Mouse (Mus musculus): ENCODE measurements around the gene Fkbp2. TPM values are rescaled to one million over a fixed set of nuclear protein-coding genes. Genes with fewer than 3 reads are reported as not detected.

Fkbp2 gene
- polyA plus RNA-seq, 1 experiment from 2014 or later = 117 TPM

DNA sequence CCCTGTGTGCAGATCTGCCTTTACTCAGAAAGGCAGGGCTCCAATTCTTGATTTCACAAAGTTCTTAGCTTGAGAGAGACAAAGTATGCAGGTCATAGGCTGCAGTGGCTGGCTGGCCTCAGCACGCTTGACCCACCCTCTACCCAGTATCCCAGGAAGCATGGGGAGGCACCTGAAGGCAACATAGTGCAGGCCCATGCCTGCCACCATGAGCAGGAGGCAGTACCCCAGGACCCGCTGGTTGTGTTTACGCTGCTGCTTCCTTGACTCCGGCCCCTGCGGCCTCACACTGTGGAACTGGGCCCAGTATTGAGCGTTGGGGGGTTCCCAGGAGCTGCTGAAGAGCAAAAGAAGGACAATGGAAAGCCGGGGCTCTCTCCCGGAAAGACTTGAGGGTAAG is 8.9 kb upstream of the Fkbp2 start:
- ATAC-seq (ENCODE audit: insufficient number of reproducible peaks, low FRiP score, low TSS enrichment, low read depth) = no peak
- Histone ChIP-seq H3K4me3 (no peak overlapping the region), H3K9ac (no peak overlapping the region), H3K36me3 (peaks cover 14% of the 10 kb centered on the region), H3K4me1 (peaks cover 40% of the 10 kb centered on the region), H3K27ac (no peak overlapping the region), H3K4me2 (no peak overlapping the region), H3K27me3 (no peaks in the 10 kb centered on the region), H3K9me3 (no peaks in the 10 kb centered on the region)
- WGBS = 91% methylated on average over 8 of the region's 8 CpGs

DNA sequence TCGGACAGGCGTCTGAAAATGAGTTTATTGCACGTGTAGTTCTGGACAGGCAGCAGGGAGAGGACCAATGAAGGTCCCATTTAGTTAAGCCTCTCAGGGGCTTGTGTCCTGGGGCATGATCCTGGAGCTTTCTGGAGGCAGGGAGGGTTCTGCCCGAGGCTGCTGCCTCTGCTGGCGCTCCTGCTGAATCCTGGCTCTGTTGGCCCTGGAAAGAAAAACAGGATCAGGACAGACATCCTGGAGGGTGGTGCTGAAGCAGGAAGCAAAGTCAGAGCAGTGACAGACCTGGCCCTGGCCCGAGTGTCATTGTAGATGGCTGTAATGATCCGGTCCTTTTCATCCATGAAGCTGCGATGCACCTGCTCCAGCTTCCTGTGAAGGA is 7.6 kb upstream of the Fkbp2 start:
- H3K27me3 ChIP-seq = no peaks in the 10 kb centered on the region
- H3K4me3 ChIP-seq = peak overlapping the region; percentile 91
- H3K9me3 ChIP-seq = no peaks in the 10 kb centered on the region
- H3K27ac ChIP-seq = peak overlapping the region; percentile 90
- no peak for ATAC-seq (ENCODE audit: insufficient number of reproducible peaks, low FRiP score, low TSS enrichment, low read depth)
- H3K36me3 ChIP-seq = peaks cover 24% of the 10 kb centered on the region
- peaks cover 33% of the 10 kb centered on the region for H3K4me1 ChIP-seq
- H3K9ac ChIP-seq = peak overlapping the region; percentile 93
- H3K4me2 ChIP-seq = peak overlapping the region; percentile 83
- 5% methylated on average over 8 of the region's 8 CpGs for WGBS

GRCm38 (mm10) chr19:6987061-6987903 is 7.0 kb upstream of the Fkbp2 start, which contains the start of gene Vegfb:
Vegfb (minus strand) TSS chr19:6987651.
- Histone ChIP-seq H3K27me3 (no peaks in the 10 kb centered on the region), H3K27ac (peak within 1 kb of the TSS; percentile 90), H3K9me3 (no peaks in the 10 kb centered on the region), H3K4me1 (peaks cover 30% of the 10 kb centered on the region), H3K36me3 (peaks cover 30% of the 10 kb centered on the region), H3K9ac (peak within 1 kb of the TSS; percentile 93), H3K4me3 (peak within 1 kb of the TSS; percentile 91), H3K4me2 (peak within 1 kb of the TSS; percentile 83)
- peak; percentile 35; the same call in 1 of the 2 replicates for ATAC-seq (ENCODE audit: insufficient number of reproducible peaks, low FRiP score, low TSS enrichment, low read depth)
- WGBS = under 1% methylated on average over 70 of the region's 85 CpGs

DNA sequence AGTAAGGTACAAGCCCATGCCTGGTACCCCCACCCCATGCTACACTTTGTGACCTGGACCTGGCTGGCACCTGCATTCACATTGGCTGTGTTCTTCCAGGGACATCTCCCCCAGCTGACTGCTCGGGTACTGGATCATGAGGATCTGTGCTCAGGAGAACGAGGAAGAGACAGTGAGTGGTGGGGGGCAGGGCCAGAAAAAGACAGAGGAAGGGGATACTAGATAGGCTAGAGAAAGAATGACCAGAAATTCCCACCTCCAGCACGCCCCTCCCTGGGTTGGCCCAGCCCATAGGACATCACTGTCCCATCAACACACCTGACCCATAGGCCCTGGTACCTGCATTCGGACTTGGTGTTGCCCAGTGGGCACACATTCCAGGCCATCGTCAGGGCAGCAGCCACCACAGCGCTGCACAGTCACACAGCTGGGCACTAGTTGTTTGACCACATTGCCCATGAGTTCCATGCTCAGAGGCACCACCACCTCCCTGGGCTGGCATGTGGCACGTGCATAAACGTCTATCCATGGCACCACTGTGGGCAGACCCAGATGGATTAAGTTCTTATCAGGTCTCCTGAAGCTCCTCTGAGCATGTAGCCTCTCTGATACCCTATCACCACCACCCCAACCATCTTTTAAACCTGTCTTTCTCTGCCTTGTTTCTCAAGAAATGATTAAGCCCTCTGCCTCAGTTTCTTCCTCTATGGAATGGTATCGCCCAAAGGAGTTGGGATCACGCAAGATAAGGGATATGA is 5.8 kb upstream of the Fkbp2 start:
- H3K9ac ChIP-seq = peak overlapping the region; percentile 93; the same call in 1 of the 2 replicates
- ATAC-seq (ENCODE audit: insufficient number of reproducible peaks, low FRiP score, low TSS enrichment, low read depth) = no peak
- peaks cover 36% of the 10 kb centered on the region for H3K36me3 ChIP-seq
- H3K9me3 ChIP-seq = no peaks in the 10 kb centered on the region
- peak overlapping the region; percentile 90; the same call in 1 of the 2 replicates for H3K27ac ChIP-seq
- peaks cover 26% of the 10 kb centered on the region for H3K4me1 ChIP-seq
- H3K4me3 ChIP-seq = peak overlapping the region; percentile 91
- no peaks in the 10 kb centered on the region for H3K27me3 ChIP-seq
- H3K4me2 ChIP-seq = peak overlapping the region; percentile 83
- WGBS = 76% methylated on average over 10 of the region's 10 CpGs

DNA sequence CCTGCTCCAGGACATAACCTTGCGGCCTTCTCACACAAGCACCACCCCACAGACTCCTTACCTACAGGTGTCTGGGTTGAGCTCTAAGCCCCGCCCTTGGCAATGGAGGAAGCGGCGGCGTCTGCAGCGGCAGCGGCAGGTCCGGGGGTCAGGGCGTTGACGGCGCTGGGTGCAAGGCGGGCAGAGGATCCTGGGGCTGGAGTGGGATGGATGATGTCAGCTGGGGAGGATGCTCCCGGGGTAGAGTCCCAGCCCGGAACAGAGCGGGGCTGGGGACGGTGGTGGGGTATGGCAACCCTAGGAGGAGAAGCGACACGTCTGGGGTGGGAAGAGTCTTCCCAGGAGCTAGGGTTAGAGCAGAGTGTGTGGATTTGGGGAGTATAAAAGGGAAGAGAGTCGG is 5.0 kb upstream of the Fkbp2 start:
- ATAC-seq (ENCODE audit: insufficient number of reproducible peaks, low FRiP score, low TSS enrichment, low read depth) = no peak
- Histone ChIP-seq H3K9me3 (no peaks in the 10 kb centered on the region), H3K4me3 (no peak overlapping the region), H3K9ac (no peak overlapping the region), H3K36me3 (peaks cover 36% of the 10 kb centered on the region), H3K27ac (no peak overlapping the region), H3K4me2 (no peak overlapping the region), H3K27me3 (no peaks in the 10 kb centered on the region), H3K4me1 (peaks cover 30% of the 10 kb centered on the region)
- 85% methylated on average over 19 of the region's 19 CpGs for WGBS

DNA sequence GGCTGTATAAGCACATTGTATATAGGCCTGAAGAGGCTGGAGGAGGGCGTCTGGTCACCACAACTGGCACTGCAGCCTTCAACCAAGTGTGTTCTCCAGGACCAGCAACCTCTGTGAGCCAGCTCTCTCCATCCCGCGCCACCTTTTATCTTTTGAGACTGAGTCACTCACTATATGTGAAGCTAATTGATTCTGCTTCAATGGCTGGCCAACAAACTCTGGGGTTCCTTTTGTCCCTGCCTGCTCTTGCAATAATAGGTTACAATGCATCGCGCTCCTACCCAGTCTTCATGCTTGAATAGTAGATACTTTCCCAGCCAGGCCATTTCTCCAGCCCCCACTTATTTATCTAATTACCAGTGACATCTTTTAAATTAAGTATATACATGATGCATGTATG is 3.3 kb upstream of the Fkbp2 start:
- WGBS = 95% methylated on average over 5 of the region's 5 CpGs
- Histone ChIP-seq H3K4me1 (peaks cover 41% of the 10 kb centered on the region), H3K27me3 (no peaks in the 10 kb centered on the region)

DNA sequence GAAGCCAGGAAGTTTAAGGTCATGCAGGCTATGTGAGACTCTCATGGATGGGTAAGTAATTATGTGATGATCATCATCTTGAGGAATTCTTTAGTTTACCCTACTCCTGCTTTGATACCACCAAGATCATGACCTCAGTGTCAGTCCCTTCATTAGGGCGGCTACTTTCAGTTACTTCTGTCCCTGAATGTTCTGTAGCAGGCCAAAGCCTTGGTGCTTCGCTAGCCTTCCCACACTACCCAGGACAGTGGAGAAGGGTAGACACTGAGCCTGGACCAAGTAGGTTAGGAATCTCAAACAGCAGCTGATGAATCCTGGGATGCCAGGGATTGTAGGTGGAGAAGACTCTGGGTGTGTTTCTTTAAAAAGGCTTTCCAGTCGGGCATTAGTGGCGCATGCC is 1.2 kb upstream of the Fkbp2 start:
- ATAC-seq (ENCODE audit: insufficient number of reproducible peaks, low FRiP score, low TSS enrichment, low read depth) = no peak
- peaks cover 46% of the 10 kb centered on the region for H3K4me1 ChIP-seq
- 92% methylated on average over 4 of the region's 4 CpGs for WGBS
- H3K9me3 ChIP-seq = no peaks in the 10 kb centered on the region
- H3K4me3 ChIP-seq = no peak overlapping the region
- no peaks in the 10 kb centered on the region for H3K27me3 ChIP-seq
- peaks cover 50% of the 10 kb centered on the region for H3K36me3 ChIP-seq
- H3K27ac ChIP-seq = no peak overlapping the region
- peak overlapping the region; percentile 68; the same call in 1 of the 2 replicates for H3K4me2 ChIP-seq
- H3K9ac ChIP-seq = no peak overlapping the region

More for the DNA sequence above, 3.3 kb upstream of the Fkbp2 start:
- Histone ChIP-seq H3K36me3 (peaks cover 36% of the 10 kb centered on the region), H3K4me3 (no peak overlapping the region), H3K27ac (no peak overlapping the region), H3K9me3 (no peaks in the 10 kb centered on the region), H3K4me2 (no peak overlapping the region), H3K9ac (no peak overlapping the region)
- ATAC-seq (ENCODE audit: insufficient number of reproducible peaks, low FRiP score, low TSS enrichment, low read depth) = no peak

DNA sequence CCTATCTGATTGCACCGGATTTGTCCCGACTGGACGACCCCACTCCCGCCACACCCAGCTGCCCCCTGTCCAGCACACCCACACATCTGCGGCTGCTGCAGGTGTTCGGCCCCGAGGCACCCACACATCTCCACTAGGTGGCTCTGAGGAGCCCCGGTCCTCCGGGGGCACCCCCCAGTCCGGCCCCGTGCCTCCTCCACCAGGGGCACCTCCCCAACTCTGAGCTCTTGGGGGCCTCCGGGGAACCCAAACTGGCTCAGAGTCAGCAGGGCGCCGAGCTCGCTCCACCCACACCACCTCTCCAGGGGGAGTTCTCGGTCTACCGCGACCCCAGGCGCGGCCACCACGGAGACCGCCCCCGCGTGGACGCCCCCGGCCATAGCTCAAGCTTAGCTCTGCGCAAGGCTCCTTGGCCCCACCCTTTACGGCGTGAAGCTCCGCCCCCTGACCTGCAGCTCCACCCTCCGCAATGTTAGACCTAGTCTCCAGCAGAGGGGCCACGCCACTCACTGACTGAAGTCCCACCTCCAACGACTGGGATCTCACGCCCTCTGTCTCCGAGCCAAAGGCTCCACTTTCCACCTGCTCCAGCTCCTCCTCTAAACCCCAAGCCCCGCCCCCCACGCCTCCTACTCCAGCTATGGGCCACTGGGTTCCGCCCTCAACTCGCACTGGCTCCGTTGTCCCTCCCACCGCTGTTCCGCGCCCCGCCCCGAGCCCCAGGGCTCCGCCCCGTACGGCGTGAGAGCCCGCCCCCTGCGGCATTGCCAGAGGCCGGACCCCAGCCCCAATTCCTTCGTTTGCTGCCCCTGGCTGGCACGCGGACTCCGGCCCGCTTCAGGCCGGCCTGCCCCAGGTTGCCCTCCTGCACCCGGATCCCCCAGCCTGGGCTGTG is 568 bp downstream of the Fkbp2 start:
- no peaks in the 10 kb centered on the region for H3K27me3 ChIP-seq
- 1% methylated on average over 58 of the region's 59 CpGs for WGBS
- H3K36me3 ChIP-seq = peaks cover 39% of the 10 kb centered on the region
- H3K4me1 ChIP-seq = peaks cover 48% of the 10 kb centered on the region
- peak overlapping the region; percentile 75 for H3K9ac ChIP-seq
- peak; percentile 91 for ATAC-seq (ENCODE audit: insufficient number of reproducible peaks, low FRiP score, low TSS enrichment, low read depth)
- peak overlapping the region; percentile 68 for H3K4me2 ChIP-seq
- H3K9me3 ChIP-seq = no peaks in the 10 kb centered on the region
- peak overlapping the region; percentile 85 for H3K4me3 ChIP-seq
- peak overlapping the region; percentile 95 for H3K27ac ChIP-seq

DNA sequence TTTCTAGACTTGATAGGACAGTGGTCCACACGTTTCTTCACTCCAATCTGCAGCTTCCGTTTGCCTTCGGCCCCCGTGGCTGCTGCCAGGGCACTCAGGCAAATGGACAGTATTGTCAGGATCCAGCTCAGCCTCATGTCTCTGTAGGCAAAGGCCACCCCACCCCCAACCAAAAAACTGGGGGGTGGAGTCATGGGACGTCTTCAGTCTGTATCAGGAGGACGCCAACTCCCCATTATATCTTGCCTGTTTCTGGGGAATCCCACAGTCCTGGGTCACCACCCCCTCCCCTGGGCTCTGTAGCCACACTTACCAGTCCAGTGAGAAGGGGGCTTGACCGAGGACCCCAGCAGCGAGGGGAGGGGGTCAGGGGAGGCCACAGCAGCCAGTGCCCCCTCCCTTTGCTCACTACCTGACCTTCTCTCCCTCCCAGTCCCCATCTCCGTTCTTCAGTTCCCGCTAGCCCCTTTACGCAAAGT is 1.3 kb downstream of the Fkbp2 start:
- Histone ChIP-seq H3K4me3 (peak overlapping the region; percentile 85), H3K36me3 (peaks cover 35% of the 10 kb centered on the region), H3K27me3 (no peaks in the 10 kb centered on the region), H3K9me3 (no peaks in the 10 kb centered on the region), H3K4me2 (peak overlapping the region; percentile 68), H3K27ac (peak overlapping the region; percentile 83), H3K9ac (peak overlapping the region; percentile 37), H3K4me1 (peaks cover 49% of the 10 kb centered on the region)
- 15% methylated on average over 11 of the region's 11 CpGs for WGBS
- no peak for ATAC-seq (ENCODE audit: insufficient number of reproducible peaks, low FRiP score, low TSS enrichment, low read depth)

DNA sequence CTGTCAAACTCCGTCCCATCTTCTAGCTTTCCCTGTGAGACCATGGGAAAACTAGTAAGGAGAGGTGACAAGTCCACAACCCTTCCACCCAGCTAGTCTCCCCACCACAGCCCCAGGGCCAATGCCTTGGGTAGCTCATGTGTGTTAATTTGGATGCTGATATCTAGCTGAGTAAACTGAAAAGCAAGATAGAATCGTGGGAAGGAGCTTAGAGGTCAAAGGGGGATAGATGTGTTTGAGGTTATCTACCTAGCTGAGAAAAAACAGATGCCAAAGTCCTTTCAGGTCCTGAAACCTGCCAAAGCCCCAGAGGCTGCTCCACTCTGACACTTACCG is 1.7 kb downstream of the Fkbp2 start:
- Histone ChIP-seq H3K27me3 (no peaks in the 10 kb centered on the region), H3K36me3 (peaks cover 31% of the 10 kb centered on the region), H3K4me1 (peaks cover 54% of the 10 kb centered on the region), H3K4me3 (peak overlapping the region; percentile 85), H3K27ac (peak overlapping the region; percentile 83), H3K9me3 (no peaks in the 10 kb centered on the region), H3K4me2 (peak overlapping the region; percentile 68), H3K9ac (no peak overlapping the region)
- whole genome bisulfite sequencing = 40% methylated on average over 3 of the region's 3 CpGs
- ATAC-seq (ENCODE audit: insufficient number of reproducible peaks, low FRiP score, low TSS enrichment, low read depth) = no peak

All from limb, embryonic 15.5 days (tissue).